In genomic region chr5:104386908-104387307, GRCm38 (mm10) we compare ENCODE assay signal across 19 mouse cellular contexts. TPM values are rescaled to one million over a fixed set of nuclear protein-coding genes. Genes with fewer than 3 reads are reported as not detected.
DNase-seq lines count a peak whose midpoint lies in the region; ATAC-seq and TF ChIP-seq lines count a peak whose summit lies in the region.
"Had no signal": no experiment of that assay in that cellular context is flagged by ENCODE, and none has a peak within 500 bp of the region (broad histone marks: within the 10 kb centered on the region; RNA-seq: fewer than 3 reads in every experiment).

No protein-coding gene starts in this region.

- 58% methylated on average over 5 of the region's 5 CpGs for WGBS in embryonic facial prominence, embryonic 14.5 days
- 76% methylated on average over 5 of the region's 5 CpGs for WGBS in embryonic facial prominence, embryonic 10.5 days
- 49% methylated on average over 5 of the region's 5 CpGs for WGBS in lung, embryonic 14.5 days
- WGBS in midbrain, embryonic 11.5 days = 74% methylated on average over 5 of the region's 5 CpGs
- 79% methylated on average over 5 of the region's 5 CpGs for WGBS in midbrain, embryonic 15.5 days

- H3K4me1 ChIP-seq in embryonic facial prominence, embryonic 14.5 days (ENCODE audit: control insufficient read depth, insufficient read depth, low read length) = no peaks in the 10 kb centered on the region
- no peaks in the 10 kb centered on the region for H3K4me1 ChIP-seq in embryonic facial prominence, embryonic 10.5 days
- no peaks in the 10 kb centered on the region for H3K4me1 ChIP-seq in lung, embryonic 14.5 days (ENCODE audit: insufficient read depth)
- H3K4me1 ChIP-seq in midbrain, embryonic 11.5 days (ENCODE audit: control insufficient read depth, insufficient read depth, low read length) = no peaks in the 10 kb centered on the region
- no peaks in the 10 kb centered on the region for H3K4me1 ChIP-seq in midbrain, embryonic 15.5 days
- H3K4me1 ChIP-seq: heart, embryonic 12.5 days; hindbrain, embryonic 10.5 days had no signal

- H3K9me3 ChIP-seq in embryonic facial prominence, embryonic 14.5 days (ENCODE audit: control insufficient read depth, low read length) = no peaks in the 10 kb centered on the region
- H3K9me3 ChIP-seq in embryonic facial prominence, embryonic 10.5 days = no peaks in the 10 kb centered on the region
- no peaks in the 10 kb centered on the region for H3K9me3 ChIP-seq in lung, embryonic 14.5 days (ENCODE audit: low read depth, low read length)
- H3K9me3 ChIP-seq in midbrain, embryonic 11.5 days (ENCODE audit: control insufficient read depth, low read length) = no peaks in the 10 kb centered on the region
- H3K9me3 ChIP-seq in midbrain, embryonic 15.5 days = no peaks in the 10 kb centered on the region
- H3K9me3 ChIP-seq: heart, embryonic 12.5 days; hindbrain, embryonic 10.5 days had no signal

- H3K9ac ChIP-seq in embryonic facial prominence, embryonic 14.5 days (ENCODE audit: low read depth, low read length) = no peak overlapping the region
- no peak overlapping the region for H3K9ac ChIP-seq in lung, embryonic 14.5 days
- H3K9ac ChIP-seq in midbrain, embryonic 11.5 days (ENCODE audit: low read length) = no peak overlapping the region
- H3K9ac ChIP-seq in midbrain, embryonic 15.5 days = no peak overlapping the region
- H3K9ac ChIP-seq: forebrain, postnatal 0 days; heart, embryonic 12.5 days; hindbrain, embryonic 14.5 days had no signal

- H3K4me2 ChIP-seq in embryonic facial prominence, embryonic 14.5 days (ENCODE audit: low read depth, low read length) = no peak overlapping the region
- no peak overlapping the region for H3K4me2 ChIP-seq in lung, embryonic 14.5 days
- no peak overlapping the region for H3K4me2 ChIP-seq in midbrain, embryonic 11.5 days
- H3K4me2 ChIP-seq in midbrain, embryonic 15.5 days = no peak overlapping the region
- H3K4me2 ChIP-seq: heart, embryonic 12.5 days; hindbrain, embryonic 14.5 days had no signal

- TF ChIP-seq CTCF in lung, embryonic 14.5 days (IDR thresholded peaks at IDR 0.05; ENCODE audit: low read depth) = no peak

- H3K27me3 ChIP-seq in embryonic facial prominence, embryonic 14.5 days (replicated peaks; ENCODE audit: control insufficient read depth, insufficient read depth, low read length) = no peaks in the 10 kb centered on the region
- no peaks in the 10 kb centered on the region for H3K27me3 ChIP-seq in embryonic facial prominence, embryonic 10.5 days (replicated peaks; ENCODE audit: low read depth, poor library complexity, severe bottlenecking)
- H3K27me3 ChIP-seq in lung, embryonic 14.5 days (ENCODE audit: insufficient read depth, low read length) = no peaks in the 10 kb centered on the region
- H3K27me3 ChIP-seq in midbrain, embryonic 11.5 days (ENCODE audit: control insufficient read depth, insufficient read depth, low read length) = no peaks in the 10 kb centered on the region
- H3K27me3 ChIP-seq in midbrain, embryonic 15.5 days (replicated peaks) = no peaks in the 10 kb centered on the region
- H3K27me3 ChIP-seq: heart, embryonic 12.5 days; Patski had no signal

- ATAC-seq in embryonic facial prominence, embryonic 14.5 days (ENCODE audit: low read depth) = no peak
- no peak for ATAC-seq in lung, embryonic 14.5 days (ENCODE audit: insufficient read depth)
- ATAC-seq in midbrain, embryonic 11.5 days (ENCODE audit: low FRiP score) = no peak
- no peak for ATAC-seq in midbrain, embryonic 15.5 days (replicated peaks)
- ATAC-seq in frontal cortex, adult (ENCODE audit: low TSS enrichment) = no peak
- ATAC-seq: activated CD4-positive, CD25-positive, alpha-beta regulatory T cell, adult 4 months; forebrain, postnatal 0 days; Patski had no signal

- DNase-seq in embryonic facial prominence, embryonic 14.5 days (ENCODE audit: low spot score) = peak; percentile 34
- no peak for DNase-seq in embryonic facial prominence, embryonic 10.5 days (ENCODE audit: low spot score)
- peak; percentile 77 for DNase-seq in lung, embryonic 14.5 days
- no peak for DNase-seq in lung, postnatal 36 days
- peak; percentile 6 for DNase-seq in midbrain, embryonic 11.5 days (ENCODE audit: low spot score, missing footprints)
- DNase-seq: adrenal gland, adult 2 months; adrenal gland, postnatal 25 days; cerebellum, adult 2 months; cerebellum, postnatal 10 days; forebrain, postnatal 0 days; gastrocnemius, adult 2 months; gastrocnemius, postnatal 25 days had no signal

- H3K4me3 ChIP-seq in embryonic facial prominence, embryonic 14.5 days (ENCODE audit: low read depth, low read length) = no peak overlapping the region
- H3K4me3 ChIP-seq in embryonic facial prominence, embryonic 10.5 days = no peak overlapping the region
- no peak overlapping the region for H3K4me3 ChIP-seq in lung, embryonic 14.5 days (ENCODE audit: low read depth, low read length)
- no peak overlapping the region for H3K4me3 ChIP-seq in midbrain, embryonic 11.5 days (ENCODE audit: low read depth, low read length)
- no peak overlapping the region for H3K4me3 ChIP-seq in midbrain, embryonic 15.5 days
- H3K4me3 ChIP-seq: gastrocnemius, adult 2 months; heart, embryonic 12.5 days; hindbrain, embryonic 10.5 days had no signal

- no peak overlapping the region for H3K27ac ChIP-seq in embryonic facial prominence, embryonic 14.5 days (replicated peaks; ENCODE audit: low read depth, low read length)
- no peak overlapping the region for H3K27ac ChIP-seq in embryonic facial prominence, embryonic 10.5 days (replicated peaks)
- no peak overlapping the region for H3K27ac ChIP-seq in lung, embryonic 14.5 days (ENCODE audit: low read depth)
- no peak overlapping the region for H3K27ac ChIP-seq in midbrain, embryonic 11.5 days (ENCODE audit: low read depth, low read length)
- H3K27ac ChIP-seq in midbrain, embryonic 15.5 days = no peak overlapping the region
- H3K27ac ChIP-seq: gastrocnemius, adult 2 months; hindbrain, embryonic 10.5 days; hindbrain, embryonic 14.5 days had no signal

- no peaks in the 10 kb centered on the region for H3K36me3 ChIP-seq in embryonic facial prominence, embryonic 14.5 days (ENCODE audit: control insufficient read depth, insufficient read depth, low read length)
- H3K36me3 ChIP-seq in embryonic facial prominence, embryonic 10.5 days (replicated peaks) = no peaks in the 10 kb centered on the region
- no peaks in the 10 kb centered on the region for H3K36me3 ChIP-seq in lung, embryonic 14.5 days (ENCODE audit: insufficient read depth)
- no peaks in the 10 kb centered on the region for H3K36me3 ChIP-seq in midbrain, embryonic 11.5 days (ENCODE audit: control insufficient read depth, insufficient read depth, low read length)
- no peaks in the 10 kb centered on the region for H3K36me3 ChIP-seq in midbrain, embryonic 15.5 days (replicated peaks)
- H3K36me3 ChIP-seq: heart, embryonic 12.5 days; hindbrain, embryonic 10.5 days had no signal

RNA-seq across cellular contexts. Expression of gene Spp1, which starts 48.0 kb away (rescaled TPM):
- polyA plus RNA-seq in embryonic facial prominence, embryonic 14.5 days (2014; fragmentation: Nextera tagmentation; extraction: Ambion mirVana) = 310 and 610 TPM in 2 replicates
- 6.0 and 6.5 TPM in 2 replicates for polyA plus RNA-seq in embryonic facial prominence, embryonic 10.5 days (2016; fragmentation: Nextera tagmentation; extraction: Ambion mirVana)
- 6.6 and 7.4 TPM in 2 replicates for polyA plus RNA-seq in lung, embryonic 14.5 days (2014; fragmentation: Nextera tagmentation; extraction: Ambion mirVana)
- 6.8 and 8.2 TPM in 2 replicates for polyA plus RNA-seq in midbrain, embryonic 11.5 days (2014; fragmentation: Nextera tagmentation; extraction: Ambion mirVana)
- polyA plus RNA-seq in midbrain, embryonic 15.5 days (2015; fragmentation: Nextera tagmentation; extraction: Ambion mirVana) = 11.0 and 14.8 TPM in 2 replicates

Comparison
In these comparisons a context has a peak if more than half of its experiments do, and no peak if none do; other contexts are left out.
1. DNase-seq: peak in embryonic facial prominence, embryonic 14.5 days (single experiment), lung, embryonic 14.5 days (single experiment) and midbrain, embryonic 11.5 days (single experiment); none in embryonic facial prominence, embryonic 10.5 days (single experiment) and lung, postnatal 36 days (single experiment).
2. RNA of gene Spp1, which starts 48.0 kb away (polyA plus RNA-seq): 310 to 610 TPM in embryonic facial prominence, embryonic 14.5 days; 11.0 to 14.8 TPM in midbrain, embryonic 15.5 days, 6.8 to 8.2 TPM in midbrain, embryonic 11.5 days, 6.6 to 7.4 TPM in lung, embryonic 14.5 days and 6.0 to 6.5 TPM in embryonic facial prominence, embryonic 10.5 days; every median in the first group is over 10 times any median in the second.